Mouse (Mus musculus): ENCODE results near the gene Ngb.

- TF ChIP-seq CTCF (IDR thresholded peaks at IDR 0.05; ENCODE audit: low read depth, low read length) (no peak), EP300 (IDR thresholded peaks at IDR 0.05; ENCODE audit: insufficient read depth, low read depth, low read length) (no peak), POLR2A (IDR thresholded peaks at IDR 0.05; ENCODE audit: insufficient read depth, low read length) (no peak)
Measured at GRCm38 (mm10) chr12:87104796-87105195, 2.5 kb upstream of the Ngb start.
